ENCODE assay signal across 11 mouse cellular contexts in the genomic region with DNA sequence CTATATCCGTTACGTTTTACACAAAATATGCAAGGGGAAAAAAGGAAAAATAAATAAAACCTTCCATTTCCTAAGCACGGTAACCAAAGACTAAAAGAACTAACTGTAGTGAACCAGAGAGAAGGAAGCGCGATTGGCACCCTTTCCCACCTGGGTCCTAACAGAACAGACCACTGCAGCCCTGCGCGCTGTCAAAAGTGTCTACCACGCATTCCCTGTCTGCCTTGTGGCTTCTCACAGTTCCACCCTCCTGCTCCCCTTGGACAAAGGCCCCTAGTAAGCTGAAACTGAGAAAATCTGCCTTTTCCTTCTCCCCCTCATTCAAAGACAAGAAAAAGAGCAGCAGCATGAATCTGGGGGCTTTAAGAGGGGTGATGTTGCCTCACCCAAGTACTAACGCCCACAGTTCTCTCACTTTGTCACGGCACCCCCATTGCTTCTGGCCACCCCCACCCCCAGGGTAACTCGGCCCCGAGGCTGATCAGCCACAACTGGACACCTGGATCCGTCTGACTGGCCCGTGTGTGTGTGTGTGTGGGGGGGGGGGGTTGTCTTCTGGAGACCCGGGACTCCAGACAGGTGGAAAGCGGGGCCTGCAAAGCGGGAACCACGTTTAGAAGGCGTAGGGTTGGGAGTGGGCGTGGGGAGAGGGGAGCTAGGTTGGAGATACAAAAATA. TPM values are rescaled to one million over a fixed set of nuclear protein-coding genes. Genes with fewer than 3 reads are reported as not detected.
A peak's percentile ranks its signal among the peaks of the same experiment; 100 is the strongest.
DNase-seq lines count a peak whose midpoint lies in the region; ATAC-seq lines count a peak whose summit lies in the region.
"Had no signal": no experiment of that assay in that cellular context is flagged by ENCODE, and none has a peak within 500 bp of the region (broad histone marks: within the 10 kb centered on the region; RNA-seq: fewer than 3 reads in every experiment).

No protein-coding gene starts in this region.

- WGBS in liver, embryonic 15.5 days (ENCODE audit: insufficient replicate concordance) = 11% methylated on average over 19 of the region's 20 CpGs
- 12% methylated on average over 19 of the region's 20 CpGs for WGBS in liver, embryonic 11.5 days
- 7% methylated on average over 20 of the region's 20 CpGs for WGBS in embryonic facial prominence, embryonic 14.5 days
- WGBS in limb, embryonic 13.5 days = 2% methylated on average over 19 of the region's 20 CpGs

- peaks cover 92% of the 10 kb centered on the region for H3K27me3 ChIP-seq in liver, embryonic 15.5 days
- H3K27me3 ChIP-seq in liver, embryonic 11.5 days (replicated peaks; ENCODE audit: control insufficient read depth, insufficient read depth, low read length) = peaks cover 91% of the 10 kb centered on the region
- peaks cover 92% of the 10 kb centered on the region for H3K27me3 ChIP-seq in embryonic facial prominence, embryonic 14.5 days (replicated peaks; ENCODE audit: control insufficient read depth, insufficient read depth, low read length)
- peaks cover 47% of the 10 kb centered on the region for H3K27me3 ChIP-seq in limb, embryonic 13.5 days

- H3K9ac ChIP-seq in liver, embryonic 15.5 days = no peak overlapping the region
- H3K9ac ChIP-seq in liver, embryonic 11.5 days (ENCODE audit: low read depth, low read length) = no peak overlapping the region
- no peak overlapping the region for H3K9ac ChIP-seq in embryonic facial prominence, embryonic 14.5 days (ENCODE audit: low read depth, low read length)
- peak overlapping the region; percentile 98 for H3K9ac ChIP-seq in limb, embryonic 13.5 days

- H3K9me3 ChIP-seq in liver, embryonic 15.5 days (replicated peaks) = no peaks in the 10 kb centered on the region
- no peaks in the 10 kb centered on the region for H3K9me3 ChIP-seq in liver, embryonic 11.5 days (ENCODE audit: control insufficient read depth, low read length)
- H3K9me3 ChIP-seq in embryonic facial prominence, embryonic 14.5 days (ENCODE audit: control insufficient read depth, low read length) = no peaks in the 10 kb centered on the region
- H3K9me3 ChIP-seq in limb, embryonic 13.5 days = no peaks in the 10 kb centered on the region

- H3K4me2 ChIP-seq in liver, embryonic 15.5 days = peak overlapping the region; percentile 49; the same call in 1 of the 2 replicates
- H3K4me2 ChIP-seq in liver, embryonic 11.5 days = no peak overlapping the region
- H3K4me2 ChIP-seq in embryonic facial prominence, embryonic 14.5 days (ENCODE audit: low read depth, low read length) = no peak overlapping the region
- H3K4me2 ChIP-seq in limb, embryonic 13.5 days (replicated peaks) = peak overlapping the region; percentile 74

- H3K36me3 ChIP-seq in liver, embryonic 15.5 days (replicated peaks) = no peaks in the 10 kb centered on the region
- no peaks in the 10 kb centered on the region for H3K36me3 ChIP-seq in liver, embryonic 11.5 days (ENCODE audit: control insufficient read depth, insufficient read depth, low read length)
- no peaks in the 10 kb centered on the region for H3K36me3 ChIP-seq in embryonic facial prominence, embryonic 14.5 days (ENCODE audit: control insufficient read depth, insufficient read depth, low read length)
- 0 out of 2 replicates have a peak, but pooled peaks cover 2% of the 10 kb centered on the region for H3K36me3 ChIP-seq in limb, embryonic 13.5 days

- no peak for ATAC-seq in liver, embryonic 15.5 days (ENCODE audit: insufficient read depth)
- no peak for ATAC-seq in liver, embryonic 11.5 days (replicated peaks; ENCODE audit: low FRiP score)
- no peak for ATAC-seq in embryonic facial prominence, embryonic 14.5 days (ENCODE audit: low read depth)
- 0 out of 2 replicates have a peak, but pooled peaks have one; percentile 31 for ATAC-seq in limb, embryonic 13.5 days (ENCODE audit: low FRiP score, low read depth)

- no peak overlapping the region for H3K4me3 ChIP-seq in liver, embryonic 15.5 days (replicated peaks)
- no peak overlapping the region for H3K4me3 ChIP-seq in liver, embryonic 11.5 days (ENCODE audit: low read depth, low read length)
- H3K4me3 ChIP-seq in embryonic facial prominence, embryonic 14.5 days (ENCODE audit: low read depth, low read length) = peak overlapping the region; percentile 39
- H3K4me3 ChIP-seq in limb, embryonic 13.5 days = peak overlapping the region; percentile 63
- H3K4me3 ChIP-seq: left cerebral cortex, adult 2 months had no signal

- peak; percentile 5 to 8 for DNase-seq in cerebellum, postnatal 14 days
- no peak for DNase-seq in cerebellum, postnatal 4 days (ENCODE audit: low spot score in 2 of 2)
- no peak for DNase-seq in liver, embryonic 11.5 days (ENCODE audit: low spot score)
- no peak for DNase-seq in embryonic facial prominence, embryonic 14.5 days (ENCODE audit: low spot score)
- no peak for DNase-seq in thymus, postnatal 4 days
- DNase-seq in gastrocnemius, adult 18-20 months (ENCODE audit: low spot score) = no peak
- DNase-seq: cerebellum, adult 8-10 months had no signal

- H3K27ac ChIP-seq in liver, embryonic 15.5 days (replicated peaks) = no peak overlapping the region
- no peak overlapping the region for H3K27ac ChIP-seq in liver, embryonic 11.5 days (ENCODE audit: low read depth, low read length)
- no peak overlapping the region for H3K27ac ChIP-seq in embryonic facial prominence, embryonic 14.5 days (replicated peaks; ENCODE audit: low read depth, low read length)
- peak overlapping the region; percentile 95 for H3K27ac ChIP-seq in limb, embryonic 13.5 days
- H3K27ac ChIP-seq: left cerebral cortex, adult 2 months had no signal

- peaks cover 9% of the 10 kb centered on the region for H3K4me1 ChIP-seq in liver, embryonic 15.5 days (replicated peaks)
- peaks cover 6% of the 10 kb centered on the region; the same call in 1 of the 2 replicates for H3K4me1 ChIP-seq in liver, embryonic 11.5 days (replicated peaks; ENCODE audit: control insufficient read depth, insufficient read depth, low read length)
- H3K4me1 ChIP-seq in embryonic facial prominence, embryonic 14.5 days (ENCODE audit: control insufficient read depth, insufficient read depth, low read length) = no peaks in the 10 kb centered on the region
- peaks cover 14% of the 10 kb centered on the region for H3K4me1 ChIP-seq in limb, embryonic 13.5 days

RNA-seq across cellular contexts. Expression of a gene that starts 4.5 kb away (rescaled TPM):
- polyA plus RNA-seq in liver, embryonic 15.5 days (2015; fragmentation: Nextera tagmentation; extraction: Ambion mirVana) = not detected in 2 replicates
- 0.12 TPM in 1 of 2 replicates, not detected in the other for polyA plus RNA-seq in liver, embryonic 11.5 days (2014; fragmentation: Nextera tagmentation; extraction: Ambion mirVana)
- not detected in 2 replicates for polyA plus RNA-seq in embryonic facial prominence, embryonic 14.5 days (2014; fragmentation: Nextera tagmentation; extraction: Ambion mirVana)
- 2.3 and 3.2 TPM in 2 replicates for polyA plus RNA-seq in limb, embryonic 13.5 days (2015; fragmentation: Nextera tagmentation; extraction: Ambion mirVana)
- not detected for total RNA-seq in gastrocnemius, adult 18-20 months (2021)
- total RNA-seq: adrenal gland, postnatal 25 days; left cerebral cortex, adult 2 months had no signal

RNA-seq across cellular contexts. Expression of a gene that starts 13.2 kb away (rescaled TPM):
- not detected in 2 replicates for polyA plus RNA-seq in liver, embryonic 15.5 days (2015; fragmentation: Nextera tagmentation; extraction: Ambion mirVana)
- polyA plus RNA-seq in liver, embryonic 11.5 days (2014; fragmentation: Nextera tagmentation; extraction: Ambion mirVana) = 0.06 and 0.45 TPM in 2 replicates
- polyA plus RNA-seq in embryonic facial prominence, embryonic 14.5 days (2014; fragmentation: Nextera tagmentation; extraction: Ambion mirVana) = not detected in 2 replicates
- 48.5 and 55.5 TPM in 2 replicates for polyA plus RNA-seq in limb, embryonic 13.5 days (2015; fragmentation: Nextera tagmentation; extraction: Ambion mirVana)
- total RNA-seq in gastrocnemius, adult 18-20 months (2021) = not detected
- total RNA-seq: adrenal gland, postnatal 25 days; left cerebral cortex, adult 2 months had no signal

RNA-seq across cellular contexts. Expression of a gene that starts 19.9 kb away (rescaled TPM):
- polyA plus RNA-seq in liver, embryonic 15.5 days (2015; fragmentation: Nextera tagmentation; extraction: Ambion mirVana) = not detected in 2 replicates
- 0.12 and 0.49 TPM in 2 replicates for polyA plus RNA-seq in liver, embryonic 11.5 days (2014; fragmentation: Nextera tagmentation; extraction: Ambion mirVana)
- not detected in 2 replicates for polyA plus RNA-seq in embryonic facial prominence, embryonic 14.5 days (2014; fragmentation: Nextera tagmentation; extraction: Ambion mirVana)
- polyA plus RNA-seq in limb, embryonic 13.5 days (2015; fragmentation: Nextera tagmentation; extraction: Ambion mirVana) = 59.3 and 67.1 TPM in 2 replicates
- not detected for total RNA-seq in gastrocnemius, adult 18-20 months (2021)
- total RNA-seq: adrenal gland, postnatal 25 days; left cerebral cortex, adult 2 months had no signal

RNA-seq across cellular contexts. Expression of a gene that starts 24.5 kb away (rescaled TPM):
- polyA plus RNA-seq in liver, embryonic 15.5 days (2015; fragmentation: Nextera tagmentation; extraction: Ambion mirVana) = not detected in 2 replicates
- 0.14 and 0.44 TPM in 2 replicates for polyA plus RNA-seq in liver, embryonic 11.5 days (2014; fragmentation: Nextera tagmentation; extraction: Ambion mirVana)
- not detected in 2 replicates for polyA plus RNA-seq in embryonic facial prominence, embryonic 14.5 days (2014; fragmentation: Nextera tagmentation; extraction: Ambion mirVana)
- polyA plus RNA-seq in limb, embryonic 13.5 days (2015; fragmentation: Nextera tagmentation; extraction: Ambion mirVana) = 19.1 TPM in 2 replicates
- total RNA-seq in gastrocnemius, adult 18-20 months (2021) = not detected
- total RNA-seq: adrenal gland, postnatal 25 days; left cerebral cortex, adult 2 months had no signal

RNA-seq across cellular contexts. Expression of a gene that starts 36.8 kb away (rescaled TPM):
- polyA plus RNA-seq in liver, embryonic 15.5 days (2015; fragmentation: Nextera tagmentation; extraction: Ambion mirVana) = not detected in 2 replicates
- polyA plus RNA-seq in liver, embryonic 11.5 days (2014; fragmentation: Nextera tagmentation; extraction: Ambion mirVana) = 0.09 and 0.30 TPM in 2 replicates
- polyA plus RNA-seq in embryonic facial prominence, embryonic 14.5 days (2014; fragmentation: Nextera tagmentation; extraction: Ambion mirVana) = 0.37 and 0.45 TPM in 2 replicates
- polyA plus RNA-seq in limb, embryonic 13.5 days (2015; fragmentation: Nextera tagmentation; extraction: Ambion mirVana) = 26.0 and 26.2 TPM in 2 replicates
- total RNA-seq in gastrocnemius, adult 18-20 months (2021) = 1 to 10 TPM; 5.0 to 6.1 TPM
- total RNA-seq: adrenal gland, postnatal 25 days; left cerebral cortex, adult 2 months had no signal

Comparison
In these comparisons a context has a peak if more than half of its experiments do, and no peak if none do; other contexts are left out.
1. DNase-seq: peak in cerebellum, postnatal 14 days (2 of 2); none in cerebellum, postnatal 4 days (0 of 2), liver, embryonic 11.5 days (single experiment), embryonic facial prominence, embryonic 14.5 days (single experiment), thymus, postnatal 4 days (single experiment) and gastrocnemius, adult 18-20 months (single experiment).
2. H3K4me2 ChIP-seq: peak in liver, embryonic 15.5 days (single experiment) and limb, embryonic 13.5 days (single experiment); none in liver, embryonic 11.5 days (single experiment) and embryonic facial prominence, embryonic 14.5 days (single experiment).
3. H3K4me3 ChIP-seq: peak in embryonic facial prominence, embryonic 14.5 days (single experiment) and limb, embryonic 13.5 days (single experiment); none in liver, embryonic 15.5 days (single experiment) and liver, embryonic 11.5 days (single experiment).
4. RNA of a gene that starts 13.2 kb away (polyA plus RNA-seq): 48.5 to 55.5 TPM in limb, embryonic 13.5 days; 0.06 to 0.45 TPM in liver, embryonic 11.5 days, not detected in liver, embryonic 15.5 days and not detected in embryonic facial prominence, embryonic 14.5 days; every median in the first group is over 10 times any median in the second.
5. RNA of a gene that starts 19.9 kb away (polyA plus RNA-seq): 59.3 to 67.1 TPM in limb, embryonic 13.5 days; 0.12 to 0.49 TPM in liver, embryonic 11.5 days, not detected in liver, embryonic 15.5 days and not detected in embryonic facial prominence, embryonic 14.5 days; every median in the first group is over 10 times any median in the second.